Mouse (Mus musculus) G1E (cell line): ENCODE measurements around the gene Tchh.

Source experiments
- CTCF ChIP-seq: IDR thresholded peaks from 2 replicates; pipeline ENCODE4 v1.5.1; 2012; ENCODE audit warnings: low read depth, low read length, inconsistent platforms, mixed read lengths
- GATA1 ChIP-seq: IDR thresholded peaks from 2 replicates; pipeline ENCODE4 v1.6.1; 2012; ENCODE audit warnings: borderline replicate concordance, low read length, inconsistent platforms, mixed read lengths
- GATA2 ChIP-seq: IDR thresholded peaks from 2 replicates; pipeline ENCODE4 v1.6.1; 2012; ENCODE audit warnings: low read depth, low read length, inconsistent platforms, borderline replicate concordance
- POLR2AphosphoS5 ChIP-seq: IDR thresholded peaks from 2 replicates; pipeline ENCODE4 v1.6.1; 2012; ENCODE audit warnings: low read depth, low read length, inconsistent platforms; ENCODE audit not compliant: insufficient replicate concordance

- TF ChIP-seq CTCF (no peak), GATA1 (no peak), POLR2AphosphoS5 (no peak), GATA2 (no peak)
Measured at GRCm38 (mm10) chr3:93468561-93468960, 26.4 kb downstream of the Tchh start, which contains the start of gene Tchhl1.
